Mouse (Mus musculus) hematopoietic stem cell, adult 5-6 weeks (primary cell): ENCODE data around the gene Zfp787. TPM values are rescaled to one million over a fixed set of nuclear protein-coding genes. Genes with fewer than 3 reads are reported as not detected.
A peak's percentile ranks its signal among the peaks of the same experiment; 100 is the strongest.
"Not testable (repeated sequence)": the region's sequence is repeated elsewhere in the genome, so short reads cannot be mapped to it uniquely, and the experiment has no call there.

Experiments used
- ATAC-seq, 2 experiments: fragments of 125-278 bp in 1 of 2; replicated peaks in 1 of 2; 2 replicates each; pipeline ENCODE4 v1.8.0; 2016 to 2017; ENCODE audit warnings: inconsistent platforms in 2 of 2, mild to moderate bottlenecking in 2 of 2, moderate number of reproducible peaks in 2 of 2, low read depth in 1 of 2, moderate TSS enrichment in 1 of 2; ENCODE audit not compliant: low FRiP score in 2 of 2, poor library complexity in 2 of 2, severe bottlenecking in 2 of 2, insufficient read depth in 1 of 2, low TSS enrichment in 1 of 2
- total RNA-seq: library from RNA; stranded (forward); fragments of 172-1452, 232-1000 nt; gene quantifications from 2 replicates; pipeline ENCODE4 v1.2.3, GENCODE M21; 2017

Zfp787 gene
- total RNA-seq, 1 experiment from 2014 or later = 26.8 TPM

- ATAC-seq = no peak
These were observed 10.2 kb downstream of the Zfp787 start for GRCm38 (mm10) chr7:6145423-6146188.

- no peak; a peak in 1 of 4 replicates for ATAC-seq
These were observed 11.7 kb downstream of the Zfp787 start for GRCm38 (mm10) chr7:6143991-6144531.

- ATAC-seq = no peak
These were observed 16.5 kb downstream of the Zfp787 start for GRCm38 (mm10) chr7:6139295-6139694.

GRCm38 (mm10) chr7:6136497-6136896 is 19.3 kb downstream of the Zfp787 start:
- ATAC-seq = no peak

- ATAC-seq = no peak
These were observed 23.2 kb downstream of the Zfp787 start for GRCm38 (mm10) chr7:6132646-6133045.

- no peak for ATAC-seq
These were observed 25.5 kb downstream of the Zfp787 start for GRCm38 (mm10) chr7:6130346-6130745.

- peak; percentile 87 to 92 for ATAC-seq
These were observed 28.9 kb downstream of the Zfp787 start for GRCm38 (mm10) chr7:6126690-6127448.

- ATAC-seq = not testable (repeated sequence)
These were observed 34.7 kb downstream of the Zfp787 start for GRCm38 (mm10) chr7:6121128-6121527.

- ATAC-seq = peak in 1 of 2 experiments; percentile 33; a peak in 1 of 4 replicates
These were observed 35.7 kb downstream of the Zfp787 start for GRCm38 (mm10) chr7:6120104-6120503.

GRCm38 (mm10) chr7:6119501-6119900 is 36.3 kb downstream of the Zfp787 start:
- ATAC-seq = no peak

Other genes starting within 250 kb of the Zfp787 start
- not detected in 2 replicates for gene Vmn1r65, start 145.0 kb downstream of the Zfp787 start, total RNA-seq
- gene Nlrp4c, start 110.8 kb downstream of the Zfp787 start, total RNA-seq = not detected in 2 replicates
- gene Zfp444, start 16.2 kb upstream of the Zfp787 start, total RNA-seq = 12.8 and 12.9 TPM in 2 replicates
- gene Galp, start 41.1 kb upstream of the Zfp787 start, total RNA-seq = not detected in 2 replicates
- not detected in 2 replicates for gene Zscan5b, start 66.3 kb upstream of the Zfp787 start, total RNA-seq
- gene Epp13, start 96.7 kb upstream of the Zfp787 start, total RNA-seq = not detected in 2 replicates
- gene Zfp667, start 130.6 kb upstream of the Zfp787 start, total RNA-seq = 6.8 and 15.9 TPM in 2 replicates
- gene Zfp583, start 175.3 kb upstream of the Zfp787 start, total RNA-seq = 4.4 and 5.0 TPM in 2 replicates
- gene Gm3854, start 187.8 kb upstream of the Zfp787 start, total RNA-seq = 1.8 TPM in 2 replicates
- 6.7 and 11.2 TPM in 2 replicates for gene Zfp78, start 207.3 kb upstream of the Zfp787 start, total RNA-seq
- gene Zfp28, start 227.3 kb upstream of the Zfp787 start, total RNA-seq = 7.3 and 7.4 TPM in 2 replicates
- not detected in 2 replicates for gene Smim17, start 242.7 kb upstream of the Zfp787 start, total RNA-seq